Mouse (Mus musculus): ENCODE measurements around the gene H2-T23. TPM values are rescaled to one million over a fixed set of nuclear protein-coding genes. Genes with fewer than 3 reads are reported as not detected.
A peak's percentile ranks its signal among the peaks of the same experiment; 100 is the strongest.

Gene H2-T23
- polyA plus RNA-seq, 1 experiment from 2014 or later: 68.3 TPM

DNA sequence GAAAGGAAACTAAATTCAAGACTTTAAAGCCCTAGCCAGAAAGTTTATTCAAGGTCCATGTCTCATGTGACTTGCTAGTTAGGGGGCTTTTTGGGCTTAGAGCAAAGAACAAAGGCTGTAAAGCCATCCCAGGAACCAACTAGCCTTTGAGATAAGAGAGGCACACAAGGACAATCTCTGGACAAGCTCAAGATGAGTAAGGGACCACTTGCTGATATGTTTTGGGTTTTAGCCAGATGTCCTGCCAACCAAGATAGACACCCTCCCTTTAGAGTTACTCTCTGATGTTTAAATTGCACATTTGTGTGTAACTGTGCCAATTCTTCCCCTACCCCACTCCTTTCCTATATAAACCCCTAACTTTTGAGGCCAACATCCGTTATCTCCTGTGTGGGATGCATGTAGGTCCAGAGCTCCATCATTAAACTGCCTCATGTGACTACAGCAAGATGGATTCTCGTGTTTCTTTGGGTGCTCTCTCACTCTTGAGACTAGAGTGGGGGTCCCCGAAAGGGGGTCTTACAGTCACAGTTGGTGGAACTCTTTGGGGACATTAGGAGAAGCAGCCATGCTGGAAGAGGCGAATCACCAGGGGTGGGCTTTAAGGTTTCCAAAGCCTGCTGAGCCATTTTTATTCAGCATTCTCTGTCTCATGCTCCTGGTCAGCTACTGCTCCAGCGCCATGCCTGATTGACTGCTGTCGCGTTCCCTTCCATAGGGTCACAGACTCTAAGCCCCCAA is 3.6 kb downstream of the H2-T23 start:
- no peaks in the 10 kb centered on the region for H3K9me3 ChIP-seq (ENCODE audit: control insufficient read depth)
- no peaks in the 10 kb centered on the region for H3K4me1 ChIP-seq (replicated peaks; ENCODE audit: control insufficient read depth, insufficient read depth, low read length)
- ATAC-seq: no peak
- WGBS: 88% methylated on average over 7 of the region's 7 CpGs
- no peak for TF ChIP-seq CTCF (IDR thresholded peaks at IDR 0.05; ENCODE audit: low read depth)
- H3K9ac ChIP-seq (ENCODE audit: low read depth, low read length): no peak overlapping the region
- H3K4me3 ChIP-seq (ENCODE audit: low read depth, low read length): no peak overlapping the region
- no peak overlapping the region for H3K4me2 ChIP-seq (replicated peaks; ENCODE audit: low read depth)
- H3K36me3 ChIP-seq (ENCODE audit: control insufficient read depth, insufficient read depth): no peaks in the 10 kb centered on the region; the same call in 1 of the 2 replicates
- no peak overlapping the region for H3K27ac ChIP-seq (ENCODE audit: low read depth, low read length)
- no peaks in the 10 kb centered on the region for H3K27me3 ChIP-seq (replicated peaks; ENCODE audit: control insufficient read depth, insufficient read depth, low read length)

DNA sequence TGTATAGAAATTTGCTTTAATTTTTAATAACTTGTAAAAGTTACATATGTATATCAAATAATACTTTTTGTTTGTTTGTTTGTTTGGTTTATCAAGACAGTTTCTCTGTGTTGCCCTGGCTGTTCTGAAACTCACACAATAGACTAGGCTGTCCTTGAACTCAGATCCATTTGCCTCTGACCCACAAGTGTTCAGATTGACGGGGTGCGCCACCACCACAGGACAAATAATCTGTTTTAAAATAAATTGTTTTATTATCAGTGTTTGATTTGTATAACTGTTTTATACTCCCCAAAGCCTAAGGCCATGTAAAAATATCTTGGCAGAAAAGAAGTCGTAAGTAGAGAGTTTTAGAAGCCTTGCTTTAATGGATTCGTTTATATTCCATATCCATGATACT is 5.0 kb downstream of the H2-T23 start:
- 88% methylated on average over 4 of the region's 4 CpGs for WGBS
- Histone ChIP-seq H3K27ac (ENCODE audit: low read depth, low read length) (no peak overlapping the region), H3K9me3 (ENCODE audit: control insufficient read depth) (no peaks in the 10 kb centered on the region)

DNA sequence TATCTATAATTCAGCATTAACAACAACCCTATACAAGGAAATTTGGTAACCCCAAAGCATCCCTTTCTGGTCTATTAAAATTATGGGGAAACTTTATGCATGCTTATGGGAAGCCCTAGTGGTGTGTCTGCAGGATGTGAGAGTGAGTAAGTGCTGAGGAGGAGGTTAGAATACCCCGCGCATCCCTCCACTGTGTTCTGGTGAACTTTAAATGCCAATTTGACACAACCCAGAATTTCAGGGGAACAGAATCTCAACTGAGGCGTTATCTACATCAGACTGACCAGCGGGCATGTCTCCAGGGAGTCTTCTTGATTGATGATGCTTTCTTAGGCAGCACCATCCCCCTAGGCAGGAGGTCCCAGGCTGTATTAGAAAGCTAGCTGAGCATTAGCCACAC is 6.8 kb downstream of the H2-T23 start:
- H3K4me1 ChIP-seq (replicated peaks; ENCODE audit: control insufficient read depth, insufficient read depth, low read length): no peaks in the 10 kb centered on the region
- no peak overlapping the region for H3K4me3 ChIP-seq (ENCODE audit: low read depth, low read length)
- 62% methylated on average over 4 of the region's 4 CpGs for WGBS
- TF ChIP-seq CTCF (IDR thresholded peaks at IDR 0.05; ENCODE audit: low read depth): no peak
- H3K9me3 ChIP-seq (ENCODE audit: control insufficient read depth): no peaks in the 10 kb centered on the region
- H3K36me3 ChIP-seq (ENCODE audit: control insufficient read depth, insufficient read depth): no peaks in the 10 kb centered on the region; the same call in 1 of the 2 replicates
- H3K27me3 ChIP-seq (replicated peaks; ENCODE audit: control insufficient read depth, insufficient read depth, low read length): no peaks in the 10 kb centered on the region
- no peak overlapping the region for H3K4me2 ChIP-seq (replicated peaks; ENCODE audit: low read depth)
- no peak for ATAC-seq
- no peak overlapping the region for H3K9ac ChIP-seq (ENCODE audit: low read depth, low read length)
- H3K27ac ChIP-seq (ENCODE audit: low read depth, low read length): no peak overlapping the region

More for the DNA sequence above, 5.0 kb downstream of the H2-T23 start:
- no peak overlapping the region for H3K9ac ChIP-seq (ENCODE audit: low read depth, low read length)
- H3K4me3 ChIP-seq (ENCODE audit: low read depth, low read length): no peak overlapping the region
- H3K4me2 ChIP-seq (replicated peaks; ENCODE audit: low read depth): no peak overlapping the region
- no peak for TF ChIP-seq CTCF (IDR thresholded peaks at IDR 0.05; ENCODE audit: low read depth)
- H3K27me3 ChIP-seq (replicated peaks; ENCODE audit: control insufficient read depth, insufficient read depth, low read length): no peaks in the 10 kb centered on the region
- no peaks in the 10 kb centered on the region; the same call in 1 of the 2 replicates for H3K36me3 ChIP-seq (ENCODE audit: control insufficient read depth, insufficient read depth)
- ATAC-seq: no peak
- no peaks in the 10 kb centered on the region for H3K4me1 ChIP-seq (replicated peaks; ENCODE audit: control insufficient read depth, insufficient read depth, low read length)

DNA sequence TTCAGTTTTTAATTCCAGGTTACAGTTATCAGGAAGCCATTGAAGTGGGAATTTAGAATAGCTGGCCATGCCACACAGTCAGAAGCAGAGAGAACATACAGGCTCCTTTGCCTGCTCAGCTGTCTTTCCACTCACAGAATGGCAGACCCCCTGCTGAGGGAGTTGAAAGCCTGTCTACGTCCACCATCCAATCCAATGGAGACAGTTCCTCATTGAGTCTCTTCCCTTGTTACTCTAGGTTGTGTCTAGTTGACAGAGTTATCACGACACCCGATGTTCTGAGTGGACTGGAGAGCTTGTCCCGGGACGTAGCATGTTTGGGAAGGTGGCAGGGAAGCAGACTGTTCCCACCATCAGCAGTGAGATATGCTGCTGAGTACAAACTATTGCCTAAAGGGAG is 7.5 kb downstream of the H2-T23 start:
- Histone ChIP-seq H3K9me3 (ENCODE audit: control insufficient read depth) (no peaks in the 10 kb centered on the region), H3K36me3 (ENCODE audit: control insufficient read depth, insufficient read depth) (no peaks in the 10 kb centered on the region), H3K9ac (ENCODE audit: low read depth, low read length) (no peak overlapping the region), H3K4me2 (replicated peaks; ENCODE audit: low read depth) (no peak overlapping the region), H3K4me1 (replicated peaks; ENCODE audit: control insufficient read depth, insufficient read depth, low read length) (no peaks in the 10 kb centered on the region), H3K27ac (ENCODE audit: low read depth, low read length) (no peak overlapping the region), H3K27me3 (replicated peaks; ENCODE audit: control insufficient read depth, insufficient read depth, low read length) (no peaks in the 10 kb centered on the region), H3K4me3 (ENCODE audit: low read depth, low read length) (no peak overlapping the region)
- no peak for TF ChIP-seq CTCF (IDR thresholded peaks at IDR 0.05; ENCODE audit: low read depth)
- ATAC-seq: no peak
- WGBS: 88% methylated on average over 5 of the region's 5 CpGs

DNA sequence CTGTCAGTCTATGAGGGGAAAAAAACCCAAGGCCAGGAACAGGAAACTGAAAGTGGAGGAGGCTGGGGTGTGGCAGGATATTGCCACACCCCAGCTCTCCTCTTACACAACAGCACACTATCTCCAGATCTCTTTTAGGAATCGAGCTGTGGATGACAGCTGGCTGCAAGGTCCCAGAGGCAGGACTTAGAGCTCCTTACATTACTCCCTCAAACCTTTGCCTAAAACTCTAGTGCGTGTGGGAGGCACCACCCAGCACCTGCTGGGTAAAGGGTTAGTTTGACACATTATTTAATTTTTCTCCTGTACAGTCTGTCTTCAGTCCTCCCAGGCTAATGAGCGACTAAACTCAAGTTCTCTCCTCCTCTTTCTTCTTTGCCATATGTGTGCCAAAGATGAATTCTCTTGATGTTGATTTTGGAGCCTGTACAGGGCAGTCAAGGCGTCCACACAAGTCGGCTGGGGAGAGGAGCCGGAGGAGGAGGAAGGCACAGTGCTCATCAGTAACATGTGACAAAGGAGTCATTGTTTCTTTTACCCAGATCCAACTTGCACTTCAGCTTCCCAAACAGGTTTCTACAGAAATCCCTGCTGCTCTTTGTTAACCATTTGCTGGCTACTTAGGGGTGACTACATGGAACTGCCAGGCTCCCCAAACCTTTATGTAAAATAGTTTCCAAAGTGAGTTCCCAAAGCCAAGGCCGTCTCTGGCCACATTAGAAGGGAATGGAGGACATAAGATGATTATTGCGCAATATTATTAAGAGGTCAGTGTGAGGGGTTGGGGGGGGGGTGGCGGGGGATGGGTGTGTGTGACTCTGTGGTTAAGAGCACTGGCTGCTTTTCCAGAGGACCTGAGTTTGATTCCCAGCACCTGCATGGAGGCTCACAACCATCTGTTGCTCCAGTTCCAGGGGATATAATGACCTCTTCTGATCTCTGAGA is 8.7 kb downstream of the H2-T23 start:
- 50% methylated on average over 9 of the region's 9 CpGs for WGBS
- Histone ChIP-seq H3K4me1 (replicated peaks; ENCODE audit: control insufficient read depth, insufficient read depth, low read length) (0 out of 2 replicates have a peak, but pooled peaks cover 3% of the 10 kb centered on the region), H3K36me3 (ENCODE audit: control insufficient read depth, insufficient read depth) (no peaks in the 10 kb centered on the region), H3K4me3 (ENCODE audit: low read depth, low read length) (no peak overlapping the region), H3K4me2 (replicated peaks; ENCODE audit: low read depth) (peak overlapping the region; percentile 27; the same call in 1 of the 2 replicates), H3K27me3 (replicated peaks; ENCODE audit: control insufficient read depth, insufficient read depth, low read length) (no peaks in the 10 kb centered on the region), H3K27ac (ENCODE audit: low read depth, low read length) (no peak overlapping the region; the same call in 1 of the 2 replicates), H3K9me3 (ENCODE audit: control insufficient read depth) (no peaks in the 10 kb centered on the region), H3K9ac (ENCODE audit: low read depth, low read length) (no peak overlapping the region)
- no peak for TF ChIP-seq CTCF (IDR thresholded peaks at IDR 0.05; ENCODE audit: low read depth)
- ATAC-seq: peak; percentile 68

DNA sequence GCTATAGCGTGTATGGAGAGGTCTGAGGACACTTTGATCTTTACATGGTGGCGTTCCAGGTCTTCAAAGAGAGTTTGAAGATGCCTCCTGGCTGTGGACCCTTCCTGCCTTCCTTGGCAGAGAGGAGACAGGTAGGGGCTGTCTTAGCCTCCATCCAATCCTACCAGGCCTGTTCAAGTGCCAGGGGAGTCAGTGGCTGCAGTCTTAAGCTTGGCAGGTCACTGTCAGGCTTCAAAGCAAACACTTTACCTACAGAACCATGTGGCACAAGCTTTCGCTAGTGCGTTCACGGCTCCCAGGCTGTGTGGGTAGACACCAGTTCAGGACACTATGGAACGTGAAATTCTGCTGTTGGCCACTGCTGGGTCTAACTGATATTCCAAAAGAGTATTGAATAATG is 9.7 kb downstream of the H2-T23 start:
- H3K27me3 ChIP-seq (replicated peaks; ENCODE audit: control insufficient read depth, insufficient read depth, low read length): no peaks in the 10 kb centered on the region
- H3K36me3 ChIP-seq (ENCODE audit: control insufficient read depth, insufficient read depth): no peaks in the 10 kb centered on the region
- no peaks in the 10 kb centered on the region for H3K9me3 ChIP-seq (ENCODE audit: control insufficient read depth)
- no peak overlapping the region for H3K4me2 ChIP-seq (replicated peaks; ENCODE audit: low read depth)
- H3K9ac ChIP-seq (ENCODE audit: low read depth, low read length): no peak overlapping the region
- no peak for ATAC-seq
- WGBS: 92% methylated on average over 6 of the region's 6 CpGs
- H3K4me1 ChIP-seq (replicated peaks; ENCODE audit: control insufficient read depth, insufficient read depth, low read length): 0 out of 2 replicates have a peak, but pooled peaks cover 3% of the 10 kb centered on the region
- H3K27ac ChIP-seq (ENCODE audit: low read depth, low read length): no peak overlapping the region
- no peak for TF ChIP-seq CTCF (IDR thresholded peaks at IDR 0.05; ENCODE audit: low read depth)
- no peak overlapping the region for H3K4me3 ChIP-seq (ENCODE audit: low read depth, low read length)

All from intestine, postnatal 0 days (tissue).